Mouse (Mus musculus): ENCODE measurements around the gene Mettl26. TPM values are rescaled to one million over a fixed set of nuclear protein-coding genes. Genes with fewer than 3 reads are reported as not detected.

Mettl26 gene
- total RNA-seq, 1 experiment from 2014 or later: 88.0 TPM

GRCm38 (mm10) chr17:25837076-25837410 lies 37.8 kb upstream of the Mettl26 start, which contains the start of gene Rhbdl1:
Rhbdl1 (minus strand) TSS chr17:25837295.
- DNase-seq: peak; percentile 92

GRCm38 (mm10) chr17:25837533-25837932 lies 37.3 kb upstream of the Mettl26 start:
- DNase-seq: no peak

GRCm38 (mm10) chr17:25838904-25839303 lies 36.0 kb upstream of the Mettl26 start:
- DNase-seq: no peak

GRCm38 (mm10) chr17:25839455-25840235 lies 35.2 kb upstream of the Mettl26 start:
- no peak for DNase-seq

GRCm38 (mm10) chr17:25840519-25840918 lies 34.4 kb upstream of the Mettl26 start:
- DNase-seq: no peak

- DNase-seq: no peak
Measured at GRCm38 (mm10) chr17:25841117-25841880, 33.6 kb upstream of the Mettl26 start, which contains the start of gene Gm20683. Gm20683 (minus strand) TSS chr17:25841763.

- no peak for DNase-seq
Measured at GRCm38 (mm10) chr17:25842509-25842908, 32.4 kb upstream of the Mettl26 start.

- no peak for DNase-seq
Measured at GRCm38 (mm10) chr17:25843122-25843521, 31.8 kb upstream of the Mettl26 start.

- peak; percentile 49 for DNase-seq
Measured at GRCm38 (mm10) chr17:25843636-25844395, 31.1 kb upstream of the Mettl26 start.

GRCm38 (mm10) chr17:25844396-25844901 lies 30.4 kb upstream of the Mettl26 start, which contains the start of gene Rhot2:
Rhot2 (minus strand) TSS chr17:25844851.
- peak; percentile 98 for DNase-seq

GRCm38 (mm10) chr17:25860229-25860628 lies 14.6 kb upstream of the Mettl26 start:
- no peak for DNase-seq

GRCm38 (mm10) chr17:25860832-25861703 lies 13.8 kb upstream of the Mettl26 start, which contains the start of gene Wdr90:
Wdr90 (minus strand) TSS chr17:25861501.
- peak; percentile 95 for DNase-seq

GRCm38 (mm10) chr17:25861704-25862612 lies 12.9 kb upstream of the Mettl26 start:
- no peak for DNase-seq

- DNase-seq: no peak
Measured at GRCm38 (mm10) chr17:25863681-25864080, 11.2 kb upstream of the Mettl26 start.

GRCm38 (mm10) chr17:25864311-25864710 lies 10.6 kb upstream of the Mettl26 start:
- DNase-seq: peak; percentile 52

- no peak for DNase-seq
Measured at GRCm38 (mm10) chr17:25865288-25865687, 9.6 kb upstream of the Mettl26 start.

GRCm38 (mm10) chr17:25866172-25866571 lies 8.7 kb upstream of the Mettl26 start:
- peak; percentile 44 for DNase-seq

GRCm38 (mm10) chr17:25867509-25867835 lies 7.4 kb upstream of the Mettl26 start:
- DNase-seq: no peak

- peak; percentile 90 for DNase-seq
Measured at GRCm38 (mm10) chr17:25867836-25868600, 6.9 kb upstream of the Mettl26 start.

Measured in adrenal gland, postnatal 14 days (tissue).